Mouse (Mus musculus): ENCODE measurements around the gene Acsm4.
A peak's percentile ranks its signal among the peaks of the same experiment; 100 is the strongest.
"Not testable (repeated sequence)": the region's sequence is repeated elsewhere in the genome, so short reads cannot be mapped to it uniquely, and the experiment has no call there.

DNA sequence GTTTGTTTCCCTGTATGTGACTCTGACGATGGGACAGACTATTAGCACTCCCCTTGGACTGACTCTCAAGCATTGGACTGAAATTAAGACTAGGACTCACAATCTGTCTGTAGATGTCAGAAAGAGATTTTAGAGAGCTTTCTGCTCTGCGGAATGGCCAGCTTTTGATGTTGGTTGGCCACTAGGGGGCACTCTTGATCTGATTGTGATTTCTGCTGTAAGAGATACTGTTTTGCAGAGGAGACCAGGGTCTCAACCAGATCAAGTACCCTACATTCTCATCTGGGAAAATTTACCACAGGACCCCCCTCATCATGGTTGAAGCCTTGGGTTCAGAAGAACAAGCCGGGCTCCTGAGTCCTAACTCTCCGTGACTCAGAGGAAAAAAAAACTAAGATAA lies 41.4 kb downstream of the Acsm4 start:
- TF ChIP-seq MYC (IDR thresholded peaks at IDR 0.05; ENCODE audit: low read depth, low read length); MAX (IDR thresholded peaks at IDR 0.05; ENCODE audit: low read length); MXI1 (IDR thresholded peaks at IDR 0.05; ENCODE audit: low read depth, low read length); ZMIZ1 (IDR thresholded peaks at IDR 0.05; ENCODE audit: low read depth, low read length); PAX5 (IDR thresholded peaks at IDR 0.05; ENCODE audit: low read length); HCFC1 (IDR thresholded peaks at IDR 0.05; ENCODE audit: low read depth, low read length); NRF1 (IDR thresholded peaks at IDR 0.05; ENCODE audit: low read depth, low read length); TBP (conservative IDR thresholded peaks at IDR 0.05; ENCODE audit: low read depth, low read length); EP300 (IDR thresholded peaks at IDR 0.05; ENCODE audit: low read length): not testable (repeated sequence)
- peak in 1 of 2 experiments; percentile 51; a peak in 2 of 4 replicates for TF ChIP-seq CTCF (conservative IDR thresholded peaks at IDR 0.05 in 1 of 2, IDR thresholded peaks at IDR 0.05 in 1 of 2; ENCODE audit: low read depth in 2 of 2, low read length in 2 of 2)
